Mouse (Mus musculus) neural tube, embryonic 14.5 days (tissue): Measurements from ENCODE around the gene Hoxb5. TPM values are rescaled to one million over a fixed set of nuclear protein-coding genes. Genes with fewer than 3 reads are reported as not detected.
A peak's percentile ranks its signal among the peaks of the same experiment; 100 is the strongest.

Experiments
- ATAC-seq: fragments of 200-750 bp; cut with Nextera tagmentation; 2 replicates; pipeline ENCODE4 v1.8.0; 2017; ENCODE audit warnings: low read depth, mild to moderate bottlenecking, moderate TSS enrichment, moderate library complexity
- H3K27ac ChIP-seq: fragments of 300-500 bp; sonication (generic); 2 replicates; pipeline ENCODE4 v1.5.1; 2014; ENCODE audit warnings: low read depth, mild to moderate bottlenecking, control low read depth, low read length, moderate library complexity, mixed read lengths
- H3K27me3 ChIP-seq: fragments of 300-500 bp; sonication (generic); 2 replicates; pipeline ENCODE4 v1.6.1; 2014; ENCODE audit warnings: low read length; ENCODE audit not compliant: control insufficient read depth, insufficient read depth
- H3K36me3 ChIP-seq: fragments of 300-500 bp; sonication (generic); 2 replicates; pipeline ENCODE4 v1.6.1; 2014; ENCODE audit warnings: low read length, mixed read lengths; ENCODE audit not compliant: control insufficient read depth, insufficient read depth
- H3K4me1 ChIP-seq: fragments of 300-500 bp; sonication (generic); 2 replicates; pipeline ENCODE4 v1.6.1; 2014; ENCODE audit warnings: low read length; ENCODE audit not compliant: control insufficient read depth, insufficient read depth
- H3K4me2 ChIP-seq: fragments of 300-500 bp; sonication (generic); 2 replicates; pipeline ENCODE4 v1.6.1; 2014; ENCODE audit warnings: mild to moderate bottlenecking, low read depth, low read length, control low read depth
- H3K4me3 ChIP-seq: fragments of 300-500 bp; sonication (generic); 2 replicates; pipeline ENCODE4 v1.5.1; 2014; ENCODE audit warnings: low read depth, low read length, control low read depth, mixed read lengths
- H3K9ac ChIP-seq: fragments of 300-500 bp; sonication (generic); replicated peaks from 2 replicates; pipeline ENCODE4 v1.6.1; 2014; ENCODE audit warnings: low read depth, mild to moderate bottlenecking, control low read depth, low read length, mixed read lengths
- H3K9me3 ChIP-seq: fragments of 300-500 bp; sonication (generic); 2 replicates; pipeline ENCODE4 v1.6.1; 2016; ENCODE audit warnings: low read length; ENCODE audit not compliant: control insufficient read depth
- WGBS: fragments of 180-500 bp; shearing (Covaris S2); extraction: QIAGEN DNeasy Blood & Tissue Kit; methylation state at CpG from one replicate; pipeline ENCODE4 v1.1.7; 2014; 5-methylcytosine and 5-hydroxymethylcytosine counted together
- polyA plus RNA-seq: library from polyadenylated mRNA; unstranded; fragments of >200 nt; fragmentation: Nextera tagmentation; extraction: Ambion mirVana; gene quantifications from 2 replicates; pipeline ENCODE4 v1.2.1, GENCODE M21; 2014

Hoxb5 gene
- polyA plus RNA-seq, 1 experiment from 2014 or later = 52.4 TPM

GRCm38 (mm10) chr11:96269869-96270268 lies 33.3 kb upstream of the Hoxb5 start:
- H3K27ac ChIP-seq = peak overlapping the region; percentile 100
- no peaks in the 10 kb centered on the region for H3K27me3 ChIP-seq
- no peaks in the 10 kb centered on the region for H3K9me3 ChIP-seq
- WGBS = under 1% methylated on average over 19 of the region's 19 CpGs
- peak; percentile 26; the same call in 1 of the 2 replicates for ATAC-seq
- peak overlapping the region; percentile 100 for H3K4me2 ChIP-seq
- H3K9ac ChIP-seq = peak overlapping the region; percentile 100
- H3K4me3 ChIP-seq = peak overlapping the region; percentile 95
- peaks cover 44% of the 10 kb centered on the region for H3K4me1 ChIP-seq
- H3K36me3 ChIP-seq = no peaks in the 10 kb centered on the region

DNA sequence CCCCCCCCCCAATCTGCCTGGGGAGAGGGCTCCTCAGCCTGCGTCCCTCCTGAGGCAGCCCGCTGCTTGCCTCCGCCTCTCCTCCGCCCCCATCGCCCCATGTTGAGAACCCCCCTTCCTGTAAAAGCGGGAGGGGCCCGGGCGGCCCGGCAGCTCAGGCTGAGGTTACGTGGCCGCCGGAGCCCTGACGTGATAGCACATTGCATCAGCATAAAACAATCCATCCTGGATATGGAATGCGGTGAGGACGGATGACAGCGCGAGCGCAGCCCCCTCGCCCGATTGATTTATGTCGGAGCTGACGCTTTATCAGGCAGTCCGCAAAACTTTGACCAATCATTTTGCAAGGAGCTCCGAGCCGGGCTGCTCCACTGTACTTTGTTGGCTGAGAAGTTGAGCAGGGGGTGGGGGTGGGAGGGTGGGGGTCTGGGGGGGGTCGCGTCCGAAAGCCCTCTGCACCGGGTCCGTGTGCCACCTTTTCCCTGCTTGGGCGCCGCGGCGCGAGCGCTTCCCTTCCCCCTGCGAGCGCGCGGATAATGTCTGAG lies 32.1 kb upstream of the Hoxb5 start, which contains the start of gene Hoxb9:
Gene Hoxb9 (plus strand): TSS at position 462 of the 545 bp plus-strand sequence.
- Histone ChIP-seq H3K27me3 (no peaks in the 10 kb centered on the region), H3K9me3 (no peaks in the 10 kb centered on the region), H3K36me3 (no peaks in the 10 kb centered on the region), H3K4me3 (peak within 1 kb of the TSS; percentile 95), H3K4me2 (peak within 1 kb of the TSS; percentile 100), H3K4me1 (peaks cover 49% of the 10 kb centered on the region), H3K27ac (peak within 1 kb of the TSS; percentile 100), H3K9ac (peak within 1 kb of the TSS; percentile 100)
- peak; percentile 70 for ATAC-seq
- under 1% methylated on average over 38 of the region's 40 CpGs for WGBS

DNA sequence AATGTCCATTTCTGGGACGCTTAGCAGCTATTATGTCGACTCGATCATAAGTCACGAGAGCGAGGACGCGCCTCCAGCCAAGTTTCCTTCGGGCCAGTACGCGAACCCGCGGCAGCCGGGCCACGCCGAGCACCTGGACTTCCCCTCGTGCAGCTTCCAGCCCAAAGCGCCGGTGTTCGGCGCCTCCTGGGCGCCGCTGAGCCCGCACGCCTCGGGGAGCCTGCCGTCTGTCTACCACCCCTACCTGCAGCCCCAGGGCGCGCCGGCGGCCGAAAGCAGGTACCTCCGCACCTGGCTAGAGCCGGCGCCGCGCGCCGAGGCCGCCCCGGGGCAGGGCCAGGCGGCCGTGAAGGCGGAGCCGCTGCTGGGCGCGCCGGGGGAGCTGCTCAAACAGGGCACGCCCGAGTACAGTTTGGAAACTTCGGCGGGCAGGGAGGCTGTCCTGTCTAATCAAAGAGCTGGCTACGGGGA lies 31.6 kb upstream of the Hoxb5 start:
- H3K4me2 ChIP-seq = peak overlapping the region; percentile 100
- no peaks in the 10 kb centered on the region for H3K9me3 ChIP-seq
- H3K9ac ChIP-seq = peak overlapping the region; percentile 100
- WGBS = under 1% methylated on average over 52 of the region's 52 CpGs
- peak; percentile 25; the same call in 1 of the 2 replicates for ATAC-seq
- H3K36me3 ChIP-seq = no peaks in the 10 kb centered on the region
- peak overlapping the region; percentile 95 for H3K4me3 ChIP-seq
- H3K4me1 ChIP-seq = peaks cover 50% of the 10 kb centered on the region
- H3K27ac ChIP-seq = peak overlapping the region; percentile 100
- H3K27me3 ChIP-seq = no peaks in the 10 kb centered on the region

DNA sequence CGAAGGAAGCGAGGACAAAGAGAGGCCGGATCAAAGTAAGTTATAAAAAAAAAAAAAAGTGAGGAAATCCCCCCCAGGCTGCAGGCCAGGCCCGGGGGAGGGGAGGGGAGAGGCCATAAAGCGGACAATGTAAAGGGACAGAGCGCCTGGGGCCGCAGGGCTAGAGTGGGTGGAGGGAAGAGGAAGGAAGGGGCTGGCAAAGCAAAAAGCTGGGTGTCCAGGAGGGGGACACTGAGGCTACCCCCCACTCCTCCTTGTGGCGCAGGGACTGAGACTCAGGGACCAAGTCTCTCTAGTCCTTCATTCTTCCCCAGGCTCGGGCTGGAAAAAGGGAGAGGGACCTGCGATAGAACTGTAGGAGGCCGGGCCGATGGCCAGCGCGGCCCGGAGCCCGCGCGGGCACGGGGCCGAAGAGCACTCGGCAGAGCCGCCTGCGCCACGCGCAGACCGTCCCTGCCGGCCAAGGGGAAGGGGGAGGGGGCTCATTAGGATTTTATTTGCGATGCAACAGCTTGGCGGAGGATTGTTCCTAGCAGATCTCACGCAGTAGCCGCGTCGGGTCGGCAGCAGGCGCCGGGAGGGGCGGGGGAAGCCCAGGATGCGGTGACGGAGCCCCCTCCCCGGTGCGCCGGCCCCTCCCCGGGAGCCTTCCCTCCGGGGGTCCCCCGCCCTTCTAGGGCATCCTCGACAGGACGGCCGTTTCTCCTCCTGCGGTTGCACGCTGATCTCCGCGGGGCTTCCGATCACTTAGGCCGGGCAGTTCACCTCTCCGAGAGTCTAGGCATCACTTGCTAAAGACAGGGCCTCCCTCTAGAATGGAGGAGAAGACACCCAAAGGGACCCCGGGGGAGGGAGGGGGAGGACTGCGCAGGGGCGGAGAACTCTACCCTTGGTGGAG lies 30.9 kb upstream of the Hoxb5 start:
- peak overlapping the region; percentile 100 for H3K27ac ChIP-seq
- no peaks in the 10 kb centered on the region for H3K36me3 ChIP-seq
- 1% methylated on average over 48 of the region's 58 CpGs for WGBS
- peak; percentile 41 for ATAC-seq
- H3K4me3 ChIP-seq = peak overlapping the region; percentile 95
- peak overlapping the region; percentile 100 for H3K4me2 ChIP-seq
- H3K9me3 ChIP-seq = no peaks in the 10 kb centered on the region
- H3K9ac ChIP-seq = peak overlapping the region; percentile 100
- H3K4me1 ChIP-seq = peaks cover 55% of the 10 kb centered on the region
- no peaks in the 10 kb centered on the region for H3K27me3 ChIP-seq

GRCm38 (mm10) chr11:96274428-96274827 lies 28.7 kb upstream of the Hoxb5 start:
- Histone ChIP-seq H3K9me3 (no peaks in the 10 kb centered on the region), H3K4me2 (peak overlapping the region; percentile 100), H3K9ac (peak overlapping the region; percentile 100), H3K4me3 (peak overlapping the region; percentile 95), H3K27me3 (no peaks in the 10 kb centered on the region), H3K4me1 (peaks cover 52% of the 10 kb centered on the region), H3K27ac (peak overlapping the region; percentile 100), H3K36me3 (no peaks in the 10 kb centered on the region)
- ATAC-seq = no peak
- WGBS = 16% methylated on average over 10 of the region's 10 CpGs

GRCm38 (mm10) chr11:96275896-96276295 lies 27.2 kb upstream of the Hoxb5 start:
- 8% methylated on average over 4 of the region's 4 CpGs for WGBS
- Histone ChIP-seq H3K27ac (peak overlapping the region; percentile 100), H3K4me3 (peak overlapping the region; percentile 95), H3K9me3 (no peaks in the 10 kb centered on the region), H3K4me1 (peaks cover 55% of the 10 kb centered on the region), H3K9ac (peak overlapping the region; percentile 100), H3K27me3 (no peaks in the 10 kb centered on the region), H3K4me2 (peak overlapping the region; percentile 100), H3K36me3 (no peaks in the 10 kb centered on the region)
- ATAC-seq = no peak

GRCm38 (mm10) chr11:96277151-96278044 lies 25.7 kb upstream of the Hoxb5 start:
- H3K4me2 ChIP-seq = peak overlapping the region; percentile 100

DNA sequence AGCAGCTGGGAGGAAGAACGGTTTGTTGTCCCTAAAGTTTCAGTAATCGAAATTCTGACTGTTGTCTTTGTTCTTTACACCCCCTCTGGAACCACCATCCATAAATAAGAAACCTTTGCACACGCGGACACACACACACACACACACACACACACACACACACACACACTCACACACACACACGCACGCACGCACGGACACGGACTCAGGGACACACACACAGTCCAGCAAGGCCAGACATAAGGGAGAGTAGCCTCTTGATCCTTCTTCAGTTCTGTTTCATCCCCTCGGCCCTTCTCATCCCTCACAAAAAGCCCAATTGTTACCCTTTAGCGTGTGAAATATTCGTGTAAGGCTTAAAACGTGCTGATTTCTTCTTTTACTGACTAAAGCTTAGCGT lies 24.8 kb upstream of the Hoxb5 start:
- 3% methylated on average over 14 of the region's 14 CpGs for WGBS
- Histone ChIP-seq H3K9me3 (no peaks in the 10 kb centered on the region), H3K27me3 (no peaks in the 10 kb centered on the region), H3K4me1 (peaks cover 62% of the 10 kb centered on the region), H3K9ac (peak overlapping the region; percentile 100), H3K4me3 (peak overlapping the region; percentile 95), H3K27ac (peak overlapping the region; percentile 100), H3K4me2 (peak overlapping the region; percentile 100), H3K36me3 (no peaks in the 10 kb centered on the region)
- no peak for ATAC-seq

More at GRCm38 (mm10) chr11:96277151-96278044, 25.7 kb upstream of the Hoxb5 start:
- under 1% methylated on average over 35 of the region's 35 CpGs for WGBS
- Histone ChIP-seq H3K9ac (peak overlapping the region; percentile 100), H3K27me3 (no peaks in the 10 kb centered on the region), H3K4me3 (peak overlapping the region; percentile 95), H3K36me3 (no peaks in the 10 kb centered on the region), H3K9me3 (no peaks in the 10 kb centered on the region), H3K27ac (peak overlapping the region; percentile 100), H3K4me1 (peaks cover 62% of the 10 kb centered on the region)
- ATAC-seq = no peak
